Mouse (Mus musculus) adrenal gland (tissue): ENCODE measurements at regions not wholly inside any gene's neighbourhood (a gene's known extent, or its start where the extent isn't known, plus 50 kb on each side); places are given as distances from the start of the nearest gene placed in this dataset.

Source experiments
- intact Hi-C: fragments of 180-260 bp; cut with DNase I; formaldehyde crosslinking; loops from one replicate; pipeline ENCODE4 v1.15.1; 2025

GRCm38 (mm10) chr9:46642696-46643095 is 322.9 kb upstream of the 4931429L15Rik start:
- intact Hi-C loops: no loop called here

- intact Hi-C loops: no loop called here
Measured at GRCm38 (mm10) chr9:46636261-46637010, 316.6 kb upstream of the 4931429L15Rik start.

- intact Hi-C loops: no loop called here
Measured at GRCm38 (mm10) chr9:46633952-46634351, 314.2 kb upstream of the 4931429L15Rik start.

GRCm38 (mm10) chr9:46632576-46632975 is 312.8 kb upstream of the 4931429L15Rik start:
- intact Hi-C loops: no loop called here

- intact Hi-C loops: no loop called here
Measured at GRCm38 (mm10) chr9:46622255-46622654, 302.5 kb upstream of the 4931429L15Rik start.

GRCm38 (mm10) chr9:46621851-46622250 is 302.1 kb upstream of the 4931429L15Rik start:
- intact Hi-C loops: no loop called here

- intact Hi-C loops: no loop called here
Measured at GRCm38 (mm10) chr9:46610101-46611005, 290.6 kb upstream of the 4931429L15Rik start.

GRCm38 (mm10) chr9:46608695-46609094 is 288.9 kb upstream of the 4931429L15Rik start:
- intact Hi-C loops: no loop called here

- intact Hi-C loops: no loop called here
Measured at GRCm38 (mm10) chr9:46600803-46601202, 281.0 kb upstream of the 4931429L15Rik start.

GRCm38 (mm10) chr9:46599931-46600708 is 280.3 kb upstream of the 4931429L15Rik start:
- intact Hi-C loops: no loop called here

- intact Hi-C loops: no loop called here
Measured at GRCm38 (mm10) chr9:46598518-46598917, 278.7 kb upstream of the 4931429L15Rik start.

- intact Hi-C loops: no loop called here
Measured at GRCm38 (mm10) chr9:46593444-46593843, 273.7 kb upstream of the 4931429L15Rik start.

GRCm38 (mm10) chr9:46592908-46593307 is 273.1 kb upstream of the 4931429L15Rik start:
- intact Hi-C loops: no loop called here

- intact Hi-C loops: no loop called here
Measured at GRCm38 (mm10) chr9:46586818-46587217, 267.0 kb upstream of the 4931429L15Rik start.

GRCm38 (mm10) chr9:46581844-46582243 is 262.1 kb upstream of the 4931429L15Rik start:
- intact Hi-C loops: no loop called here

GRCm38 (mm10) chr9:46562301-46562700 is 242.5 kb upstream of the 4931429L15Rik start:
- intact Hi-C loops: no loop called here

- intact Hi-C loops: no loop called here
Measured at GRCm38 (mm10) chr9:46558481-46558880, 238.7 kb upstream of the 4931429L15Rik start.

GRCm38 (mm10) chr9:46557781-46558180 is 238.0 kb upstream of the 4931429L15Rik start:
- intact Hi-C loops: no loop called here

GRCm38 (mm10) chr9:46555156-46555555 is 235.4 kb upstream of the 4931429L15Rik start:
- intact Hi-C loops: no loop called here

GRCm38 (mm10) chr9:46554586-46555152 is 234.9 kb upstream of the 4931429L15Rik start:
- intact Hi-C loops: no loop called here

- intact Hi-C loops: no loop called here
Measured at GRCm38 (mm10) chr9:46549416-46549815, 229.6 kb upstream of the 4931429L15Rik start.
